Mouse (Mus musculus) megakaryocyte, embryonic 14.5 days (primary cell): ENCODE measurements at regions not wholly inside any gene's neighbourhood (a gene's known extent, or its start where the extent isn't known, plus 50 kb on each side); places are given as distances from the start of the nearest gene placed in this dataset.

Source experiments
- FLI1 ChIP-seq: IDR thresholded peaks from 2 replicates; pipeline ENCODE4 v1.6.1; 2012; ENCODE audit warnings: low read length, inconsistent platforms, mixed read lengths
- GATA1 ChIP-seq: IDR thresholded peaks from 3 replicates; pipeline ENCODE4 v1.6.1; 2012; ENCODE audit warnings: mixed read lengths, low read length, inconsistent platforms, borderline replicate concordance

GRCm38 (mm10) chr11:64332406-64332805 is 102.7 kb upstream of the Hs3st3a1 start:
- no peak for TF ChIP-seq GATA1
- TF ChIP-seq FLI1, result no peak
